Mouse (Mus musculus) adrenal gland, postnatal 25 days (tissue): Measurements from ENCODE around the gene Hmgcs2. TPM values are rescaled to one million over a fixed set of nuclear protein-coding genes. Genes with fewer than 3 reads are reported as not detected.

Experiments
- DNase-seq: peaks from one replicate; pipeline ENCODE4 v3.0.0; 2021; ENCODE audit warnings: mixed read lengths
- long read RNA-seq: library from polyadenylated mRNA; stranded (forward); transcript quantifications from one replicate; pipeline ENCODE4 v2.0.0, GENCODE M21; 2021
- total RNA-seq: library from RNA; stranded (reverse); gene quantifications from 2 replicates; pipeline ENCODE4 v1.2.3, GENCODE M21; 2021

Gene Hmgcs2
- total RNA-seq: 6.0 and 18.1 TPM in 2 replicates
- long read RNA-seq, transcript Hmgcs2-201 (10 exons, 3,290 nt): major isoform, 680 of 805 reads
- long read RNA-seq, partial matches to known transcripts: 69 of 805 reads
- long read RNA-seq, other reads (novel, unspliced or antisense): 53 of 805 reads

GRCm38 (mm10) chr3:98280204-98280932, at the start of gene Hmgcs2:
Hmgcs2 (plus strand) TSS chr3:98280435.
- DNase-seq: no peak

- DNase-seq: no peak
Measured at GRCm38 (mm10) chr3:98233504-98233903, 46.7 kb upstream of the Hmgcs2 start.

GRCm38 (mm10) chr3:98236266-98236665, 44.0 kb upstream of the Hmgcs2 start:
- DNase-seq: no peak

GRCm38 (mm10) chr3:98237240-98237639, 43.0 kb upstream of the Hmgcs2 start:
- DNase-seq: no peak

- DNase-seq: no peak
Measured at GRCm38 (mm10) chr3:98238150-98238549, 42.1 kb upstream of the Hmgcs2 start.

- DNase-seq: no peak
Measured at GRCm38 (mm10) chr3:98242051-98242450, 38.2 kb upstream of the Hmgcs2 start.

- no peak for DNase-seq
Measured at GRCm38 (mm10) chr3:98242458-98243037, 37.7 kb upstream of the Hmgcs2 start.

- no peak for DNase-seq
Measured at GRCm38 (mm10) chr3:98245892-98246291, 34.3 kb upstream of the Hmgcs2 start.

- no peak for DNase-seq
Measured at GRCm38 (mm10) chr3:98246985-98247751, 33.1 kb upstream of the Hmgcs2 start.

- DNase-seq: no peak
Measured at GRCm38 (mm10) chr3:98249378-98249777, 30.9 kb upstream of the Hmgcs2 start.

GRCm38 (mm10) chr3:98249833-98250448, 30.3 kb upstream of the Hmgcs2 start:
- no peak for DNase-seq

- no peak for DNase-seq
Measured at GRCm38 (mm10) chr3:98254059-98254458, 26.2 kb upstream of the Hmgcs2 start.

GRCm38 (mm10) chr3:98254656-98255583, 25.3 kb upstream of the Hmgcs2 start:
- DNase-seq: no peak

- DNase-seq: no peak
Measured at GRCm38 (mm10) chr3:98258723-98259122, 21.5 kb upstream of the Hmgcs2 start.

- DNase-seq: no peak
Measured at GRCm38 (mm10) chr3:98259271-98259751, 20.9 kb upstream of the Hmgcs2 start.

- no peak for DNase-seq
Measured at GRCm38 (mm10) chr3:98260534-98260933, 19.7 kb upstream of the Hmgcs2 start.

- no peak for DNase-seq
Measured at GRCm38 (mm10) chr3:98261415-98261814, 18.8 kb upstream of the Hmgcs2 start.

GRCm38 (mm10) chr3:98262133-98262532, 18.1 kb upstream of the Hmgcs2 start:
- DNase-seq: no peak

- DNase-seq: no peak
Measured at GRCm38 (mm10) chr3:98267249-98267651, 13.0 kb upstream of the Hmgcs2 start.

- DNase-seq: no peak
Measured at GRCm38 (mm10) chr3:98273623-98274398, 6.4 kb upstream of the Hmgcs2 start.
